Mouse (Mus musculus): ENCODE data around the gene Zfp280d. TPM values are rescaled to one million over a fixed set of nuclear protein-coding genes. Genes with fewer than 3 reads are reported as not detected.
A peak's percentile ranks its signal among the peaks of the same experiment; 100 is the strongest.

The Zfp280d gene
- total RNA-seq, 2 experiments from 2014 or later: 56.4 to 57.9 TPM

- no peak for DNase-seq (ENCODE audit: low spot score in 2 of 2)
- intact Hi-C loops (cut with DNase I): loop anchor here (5.0 kb wide), 3 partner anchors 82 to 762 kb away; no protein-coding TSS in a partner anchor
These were observed 134.9 kb downstream of the Zfp280d start for GRCm38 (mm10) chr9:72409381-72410225.

- intact Hi-C loops (cut with DNase I): loop anchor here (5.0 kb wide), 1 partner anchor 764 kb away; no protein-coding TSS in a partner anchor
- DNase-seq (ENCODE audit: low spot score in 2 of 2): peak in 1 of 2 experiments; percentile 11
These were observed 137.1 kb downstream of the Zfp280d start for GRCm38 (mm10) chr9:72411746-72412145.

Other genes with a start within 250 kb of the Zfp280d start
- 10 to 100 TPM; 43.9 to 50.3 TPM for gene Tcf12, start 163.0 kb upstream of the Zfp280d start, total RNA-seq (2021)
- gene Mns1, start 163.2 kb downstream of the Zfp280d start, total RNA-seq (2021): 1 to 10 TPM in 1 of 2 experiments, under 1 TPM in 1; 0.82 to 1.1 TPM
- 10 to 100 TPM in 1 of 2 experiments, 1 to 10 TPM in 1; 8.3 to 13.9 TPM for gene Tex9, start 217.4 kb downstream of the Zfp280d start, total RNA-seq (2021)

Data from left cerebral cortex, postnatal 25 days (tissue).